Mouse (Mus musculus): ENCODE data around the gene Snx3.

Snx3 gene

DNA sequence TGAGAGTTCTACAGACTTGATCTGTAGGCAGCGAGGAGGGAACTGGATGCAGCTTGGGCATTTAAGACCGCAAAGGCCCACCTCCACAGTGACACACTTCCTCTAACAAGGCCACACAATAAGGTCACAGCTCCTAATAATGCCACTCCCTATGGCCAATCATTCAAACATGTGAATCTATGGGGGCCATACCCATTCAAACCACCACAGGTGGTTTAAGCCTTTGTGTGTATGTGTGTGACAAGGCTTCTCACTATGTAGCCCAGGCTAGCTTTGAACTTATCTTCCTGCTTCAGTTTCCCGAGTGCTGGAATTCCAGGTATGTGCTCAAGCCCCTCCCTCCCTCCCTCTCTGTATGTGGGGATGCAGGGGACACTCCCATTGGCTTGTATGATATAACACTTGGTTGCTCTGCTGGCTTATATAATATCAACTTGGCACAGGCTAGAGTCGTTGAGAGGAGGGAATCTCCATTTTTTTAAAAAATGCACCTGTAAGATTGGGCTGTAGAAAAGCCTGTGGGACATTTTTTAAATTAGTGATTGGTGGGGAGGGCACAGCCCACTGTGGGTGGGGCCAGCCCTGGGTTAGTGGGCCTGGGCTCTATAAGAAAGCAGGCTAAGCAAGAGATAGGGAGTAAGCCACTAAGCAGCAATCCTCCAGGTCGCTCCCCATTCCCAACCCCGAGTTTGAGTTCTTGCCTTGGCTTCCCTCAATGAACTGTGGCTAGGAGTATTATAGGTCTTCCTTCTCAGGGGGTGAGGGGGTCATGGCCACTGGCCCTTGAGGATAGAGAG, 44.1 kb downstream of the Snx3 start:
- H3K9me3 ChIP-seq (ENCODE audit: low read length), result 0 out of 2 replicates have a peak, but pooled peaks cover 6% of the 10 kb centered on the region
- H3K4me1 ChIP-seq (replicated peaks; ENCODE audit: low read depth, low read length), result peaks cover 16% of the 10 kb centered on the region
- H3K4me3 ChIP-seq (replicated peaks; ENCODE audit: low read length), result no peak overlapping the region
- H3K27me3 ChIP-seq (ENCODE audit: insufficient read depth, low read length), result peaks cover 9% of the 10 kb centered on the region; the same call in 1 of the 2 replicates
- TF ChIP-seq POU5F1 (IDR thresholded peaks at IDR 0.05; ENCODE audit: borderline replicate concordance, low read length), result no peak
- no peak for TF ChIP-seq CTCF (conservative IDR thresholded peaks at IDR 0.05; ENCODE audit: low read length)
- no peak for TF ChIP-seq NANOG (IDR thresholded peaks at IDR 0.05; ENCODE audit: borderline replicate concordance, low read length)
- no peaks in the 10 kb centered on the region for H3K36me3 ChIP-seq (ENCODE audit: insufficient read depth, low read length)

DNA sequence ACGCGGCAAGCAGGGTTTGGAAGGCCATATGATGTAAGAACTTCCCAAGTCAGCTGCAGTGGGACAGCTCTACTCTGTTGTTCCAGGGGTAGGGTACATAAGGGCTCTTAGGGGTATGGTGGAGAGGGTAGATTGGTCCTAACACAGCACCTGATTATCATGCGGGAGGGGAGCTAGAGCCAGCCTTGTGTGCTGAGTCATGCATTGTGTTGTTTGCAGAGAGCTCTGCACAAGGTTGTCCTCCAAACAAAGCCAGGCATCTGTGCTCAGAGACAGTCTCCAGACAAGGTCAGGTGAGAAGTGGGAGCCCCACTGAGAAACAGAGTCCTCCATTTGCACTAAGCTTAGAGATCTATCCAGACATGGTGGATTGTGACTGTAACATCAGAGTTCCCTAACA, 44.7 kb downstream of the Snx3 start:
- Histone ChIP-seq H3K9me3 (ENCODE audit: low read length) (0 out of 2 replicates have a peak, but pooled peaks cover 6% of the 10 kb centered on the region), H3K4me1 (replicated peaks; ENCODE audit: low read depth, low read length) (peaks cover 13% of the 10 kb centered on the region), H3K4me3 (replicated peaks; ENCODE audit: low read length) (no peak overlapping the region), H3K27me3 (ENCODE audit: insufficient read depth, low read length) (peaks cover 7% of the 10 kb centered on the region; the same call in 1 of the 2 replicates), H3K36me3 (ENCODE audit: insufficient read depth, low read length) (no peaks in the 10 kb centered on the region)
- no peak for TF ChIP-seq CTCF (conservative IDR thresholded peaks at IDR 0.05; ENCODE audit: low read length)
- no peak for TF ChIP-seq NANOG (IDR thresholded peaks at IDR 0.05; ENCODE audit: borderline replicate concordance, low read length)
- no peak for TF ChIP-seq POU5F1 (IDR thresholded peaks at IDR 0.05; ENCODE audit: borderline replicate concordance, low read length)

DNA sequence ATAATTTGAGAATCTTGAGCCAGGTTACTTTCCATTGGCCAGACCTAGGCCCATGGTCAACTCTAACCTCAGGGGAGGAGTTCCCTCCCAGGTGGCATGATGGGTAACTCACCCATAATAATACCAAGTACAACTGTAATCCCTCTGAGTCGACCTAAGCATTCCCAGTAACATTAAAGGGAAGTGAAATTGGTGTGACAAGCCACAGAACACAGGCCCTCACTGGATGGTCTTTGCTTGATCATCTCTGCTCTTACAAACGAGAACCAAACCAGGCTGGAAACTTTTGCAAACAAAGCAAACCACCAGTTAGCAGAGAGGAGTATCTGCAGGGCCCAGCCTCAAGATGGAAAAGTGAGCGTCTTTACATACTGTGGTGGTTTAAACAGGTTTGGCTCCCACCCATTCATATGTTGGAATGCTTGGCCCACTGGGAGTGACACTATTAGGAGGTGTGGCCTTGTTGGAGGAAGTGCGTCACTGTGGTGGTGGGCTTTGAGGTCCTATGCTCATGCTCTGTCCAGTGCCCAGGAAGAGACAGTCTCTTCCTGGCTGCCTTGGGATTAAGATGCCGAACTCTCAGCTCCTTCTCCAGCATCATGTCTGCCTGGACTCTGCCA, 57.9 kb downstream of the Snx3 start:
- Histone ChIP-seq H3K4me1 (replicated peaks; ENCODE audit: low read depth, low read length) (no peaks in the 10 kb centered on the region), H3K4me3 (replicated peaks; ENCODE audit: low read length) (no peak overlapping the region), H3K27me3 (ENCODE audit: insufficient read depth, low read length) (peaks cover 20% of the 10 kb centered on the region), H3K9me3 (ENCODE audit: low read length) (no peaks in the 10 kb centered on the region), H3K36me3 (ENCODE audit: insufficient read depth, low read length) (no peaks in the 10 kb centered on the region)
- TF ChIP-seq POU5F1 (IDR thresholded peaks at IDR 0.05; ENCODE audit: borderline replicate concordance, low read length), result no peak
- TF ChIP-seq CTCF (conservative IDR thresholded peaks at IDR 0.05; ENCODE audit: low read length), result no peak
- TF ChIP-seq NANOG (IDR thresholded peaks at IDR 0.05; ENCODE audit: borderline replicate concordance, low read length), result no peak

DNA sequence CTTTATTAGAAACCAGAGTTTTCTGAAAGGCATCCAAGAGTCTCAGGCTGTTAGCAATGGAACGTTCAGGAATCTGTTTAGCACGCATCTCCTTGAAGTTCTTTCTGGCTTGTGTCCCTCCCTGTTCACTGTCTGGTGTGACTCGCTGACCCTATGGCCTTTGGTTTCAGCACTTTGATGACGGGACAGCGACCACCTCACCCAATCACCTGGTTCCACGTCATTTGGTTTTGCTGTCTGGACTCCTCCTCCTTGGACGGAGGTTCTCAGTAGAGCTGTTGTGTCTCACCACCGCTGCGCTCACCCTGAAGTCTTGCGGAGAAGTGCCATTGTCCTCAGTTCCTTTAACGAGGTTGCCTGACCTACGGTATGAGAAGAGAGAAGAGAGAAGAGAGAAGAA, 60.4 kb downstream of the Snx3 start:
- Histone ChIP-seq H3K9me3 (ENCODE audit: low read length) (no peaks in the 10 kb centered on the region), H3K36me3 (ENCODE audit: insufficient read depth, low read length) (no peaks in the 10 kb centered on the region), H3K4me1 (replicated peaks; ENCODE audit: low read depth, low read length) (no peaks in the 10 kb centered on the region), H3K27me3 (ENCODE audit: insufficient read depth, low read length) (peaks cover 46% of the 10 kb centered on the region), H3K4me3 (replicated peaks; ENCODE audit: low read length) (no peak overlapping the region)
- TF ChIP-seq POU5F1 (IDR thresholded peaks at IDR 0.05; ENCODE audit: borderline replicate concordance, low read length) (no peak), CTCF (conservative IDR thresholded peaks at IDR 0.05; ENCODE audit: low read length) (no peak), NANOG (IDR thresholded peaks at IDR 0.05; ENCODE audit: borderline replicate concordance, low read length) (no peak)

GRCm38 (mm10) chr10:42572567-42572966, 70.7 kb downstream of the Snx3 start:
- Histone ChIP-seq H3K36me3 (ENCODE audit: insufficient read depth, low read length) (no peaks in the 10 kb centered on the region), H3K4me3 (replicated peaks; ENCODE audit: low read length) (peak overlapping the region; percentile 68)
- TF ChIP-seq POU5F1 (IDR thresholded peaks at IDR 0.05; ENCODE audit: borderline replicate concordance, low read length) (no peak), NANOG (IDR thresholded peaks at IDR 0.05; ENCODE audit: borderline replicate concordance, low read length) (no peak), CTCF (conservative IDR thresholded peaks at IDR 0.05; ENCODE audit: low read length) (no peak)

DNA sequence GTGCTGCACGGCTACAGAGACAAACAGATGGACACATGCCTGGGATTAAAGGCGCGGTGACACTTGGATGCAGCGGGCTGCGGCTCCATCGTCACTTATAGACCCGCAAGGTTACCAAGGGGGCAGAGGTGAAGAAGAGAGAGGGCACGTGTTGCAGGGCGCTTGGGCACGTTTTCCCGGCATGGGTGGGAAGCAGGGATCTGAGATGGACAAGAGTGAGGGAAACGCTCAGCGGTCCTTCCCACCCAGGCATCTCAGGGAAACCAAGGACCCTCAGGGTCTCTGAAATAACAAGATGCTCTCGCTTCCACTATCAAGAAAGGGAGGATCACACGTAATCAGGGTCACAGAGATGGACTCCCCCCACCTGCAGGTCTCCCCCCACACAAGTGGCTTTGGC, 71.1 kb downstream of the Snx3 start:
- H3K4me3 ChIP-seq (replicated peaks; ENCODE audit: low read length), result peak overlapping the region; percentile 68
- no peak for TF ChIP-seq CTCF (conservative IDR thresholded peaks at IDR 0.05; ENCODE audit: low read length)
- no peak for TF ChIP-seq NANOG (IDR thresholded peaks at IDR 0.05; ENCODE audit: borderline replicate concordance, low read length)
- no peak for TF ChIP-seq POU5F1 (IDR thresholded peaks at IDR 0.05; ENCODE audit: borderline replicate concordance, low read length)
- H3K27me3 ChIP-seq (ENCODE audit: insufficient read depth, low read length), result peaks cover 89% of the 10 kb centered on the region

More at GRCm38 (mm10) chr10:42572567-42572966, 70.7 kb downstream of the Snx3 start:
- H3K9me3 ChIP-seq (ENCODE audit: low read length), result no peaks in the 10 kb centered on the region
- peaks cover 87% of the 10 kb centered on the region for H3K27me3 ChIP-seq (ENCODE audit: insufficient read depth, low read length)
- H3K4me1 ChIP-seq (replicated peaks; ENCODE audit: low read depth, low read length), result peaks cover 22% of the 10 kb centered on the region

GRCm38 (mm10) chr10:42574639-42575038, 72.8 kb downstream of the Snx3 start:
- peaks cover 94% of the 10 kb centered on the region for H3K27me3 ChIP-seq (ENCODE audit: insufficient read depth, low read length)
- TF ChIP-seq NANOG (IDR thresholded peaks at IDR 0.05; ENCODE audit: borderline replicate concordance, low read length) (no peak; the same call in 1 of the 2 replicates), POU5F1 (IDR thresholded peaks at IDR 0.05; ENCODE audit: borderline replicate concordance, low read length) (no peak), CTCF (conservative IDR thresholded peaks at IDR 0.05; ENCODE audit: low read length) (no peak)
- H3K36me3 ChIP-seq (ENCODE audit: insufficient read depth, low read length), result no peaks in the 10 kb centered on the region
- no peaks in the 10 kb centered on the region for H3K9me3 ChIP-seq (ENCODE audit: low read length)
- H3K4me1 ChIP-seq (replicated peaks; ENCODE audit: low read depth, low read length), result peaks cover 43% of the 10 kb centered on the region
- H3K4me3 ChIP-seq (replicated peaks; ENCODE audit: low read length), result no peak overlapping the region

More for the DNA sequence above, 71.1 kb downstream of the Snx3 start:
- Histone ChIP-seq H3K9me3 (ENCODE audit: low read length) (no peaks in the 10 kb centered on the region), H3K36me3 (ENCODE audit: insufficient read depth, low read length) (no peaks in the 10 kb centered on the region), H3K4me1 (replicated peaks; ENCODE audit: low read depth, low read length) (peaks cover 27% of the 10 kb centered on the region)

DNA sequence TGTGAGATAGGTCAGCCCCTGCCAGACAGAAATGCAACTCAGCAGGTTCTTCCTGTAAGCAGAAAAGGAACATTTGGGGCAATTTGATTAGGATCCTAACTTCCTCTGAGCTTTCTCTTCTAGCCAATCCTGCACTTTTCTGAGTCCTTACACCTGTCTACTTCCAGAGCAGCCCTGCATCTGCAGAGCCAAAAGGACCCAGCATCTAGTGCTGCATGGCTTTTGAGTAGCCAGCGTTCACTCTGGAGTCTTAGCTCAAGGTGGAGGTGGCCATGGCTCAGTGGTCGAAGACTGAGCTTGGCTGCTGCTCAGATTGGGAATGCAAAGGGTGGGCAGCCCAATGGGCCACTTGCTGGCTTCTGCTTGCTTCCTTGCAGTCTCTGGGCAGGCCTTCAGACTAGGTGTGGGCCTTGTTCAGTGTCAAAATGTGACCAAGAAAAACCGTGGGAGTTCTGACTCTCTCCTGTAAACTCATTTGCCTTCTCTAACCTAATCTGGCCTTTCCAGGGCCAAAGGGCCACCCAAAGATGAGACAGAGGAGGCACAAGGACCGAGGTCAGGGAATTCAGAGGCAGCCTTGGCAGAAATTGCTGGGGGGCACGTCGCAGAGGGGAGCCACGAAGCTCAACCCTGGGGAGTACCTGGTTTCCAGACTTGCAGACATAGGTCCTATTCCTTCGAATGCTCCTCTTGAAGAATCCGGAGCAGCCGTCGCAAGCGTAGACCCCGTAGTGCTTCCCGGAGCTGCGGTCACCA, 75.9 kb downstream of the Snx3 start:
- no peak for TF ChIP-seq POU5F1 (IDR thresholded peaks at IDR 0.05; ENCODE audit: borderline replicate concordance, low read length)
- Histone ChIP-seq H3K4me3 (replicated peaks; ENCODE audit: low read length) (no peak overlapping the region), H3K27me3 (ENCODE audit: insufficient read depth, low read length) (peaks cover 96% of the 10 kb centered on the region), H3K4me1 (replicated peaks; ENCODE audit: low read depth, low read length) (peaks cover 61% of the 10 kb centered on the region), H3K36me3 (ENCODE audit: insufficient read depth, low read length) (no peaks in the 10 kb centered on the region), H3K9me3 (ENCODE audit: low read length) (no peaks in the 10 kb centered on the region)
